Mouse (Mus musculus): ENCODE measurements around the gene Surf2. TPM values are rescaled to one million over a fixed set of nuclear protein-coding genes. Genes with fewer than 3 reads are reported as not detected.
A peak's percentile ranks its signal among the peaks of the same experiment; 100 is the strongest.

Gene Surf2
- total and polyA plus RNA-seq, 3 experiments: 28.7 to 77.1 (median 43.9) TPM

GRCm38 (mm10) chr2:26903311-26903710 is 12.9 kb upstream of the Surf2 start:
- dilution Hi-C loops (cut with MboI; ENCODE audit: extremely low pct_ligation_motif_present, extremely low pct_unique_long_range_greater_than_20kb, low sequenced_read_pairs) (no loop called here), in situ Hi-C loops (cut with MboI; ENCODE audit: low pct_ligation_motif_present, low pct_unique_long_range_greater_than_20kb, low sequenced_read_pairs) (no loop called here)
- Histone ChIP-seq H3K27me3 (replicated peaks) (no peaks in the 10 kb centered on the region), H3K79me2 (replicated peaks; ENCODE audit: control insufficient read depth, extremely low read depth, insufficient read depth, poor library complexity, severe bottlenecking) (peaks cover 41% of the 10 kb centered on the region), H3K36me3 (replicated peaks in 1 of 2; ENCODE audit: control insufficient read depth in 1 of 2, insufficient read depth in 1 of 2, low read length in 1 of 2) (peaks cover 45 to 79% of the 10 kb centered on the region in 2 experiments), H3K9me3 (replicated peaks; ENCODE audit: low read length) (no peaks in the 10 kb centered on the region), H3K4me1 (ENCODE audit: control insufficient read depth in 1 of 2, insufficient read depth in 2 of 2) (peaks cover 16 to 59% of the 10 kb centered on the region in 2 experiments), H3K27ac (ENCODE audit: insufficient read depth, low read depth) (peak overlapping the region; percentile 88), H3K4me2 (ENCODE audit: insufficient read depth, low read depth, poor library complexity, severe bottlenecking) (peak overlapping the region; percentile 71), H3K9ac (ENCODE audit: insufficient read depth, low read depth) (peak overlapping the region; percentile 90), H3K4me3 (replicated peaks in 1 of 3; ENCODE audit: low read depth in 2 of 3, low read length in 2 of 3, poor library complexity in 1 of 3) (peak overlapping the region; percentile 76 to 78 (median 76))
- DNase-seq (ENCODE audit: extremely low read depth): no peak
- no peak for TF ChIP-seq ELF1 (IDR thresholded peaks at IDR 0.05; ENCODE audit: low read depth, low read length)
- TF ChIP-seq POLR2AphosphoS2 (IDR thresholded peaks at IDR 0.05; ENCODE audit: low read depth, low read length): peak; percentile 44; the same call in 1 of the 2 replicates
- no peak for TF ChIP-seq MAZ (IDR thresholded peaks at IDR 0.05; ENCODE audit: low read depth, low read length)
- TF ChIP-seq CHD1 (IDR thresholded peaks at IDR 0.05; ENCODE audit: low read depth, low read length): no peak
- TF ChIP-seq SIN3A (IDR thresholded peaks at IDR 0.05; ENCODE audit: low read length): no peak
- no peak for TF ChIP-seq USF2 (conservative IDR thresholded peaks at IDR 0.05; ENCODE audit: low read depth, low read length)
- no peak for TF ChIP-seq ZNF384 (IDR thresholded peaks at IDR 0.05; ENCODE audit: low read depth, low read length)

- H3K9ac ChIP-seq (ENCODE audit: insufficient read depth, low read depth): no peak overlapping the region
- in situ Hi-C loops (cut with MboI; ENCODE audit: low pct_ligation_motif_present, low pct_unique_long_range_greater_than_20kb, low sequenced_read_pairs): no loop called here
- no peaks in the 10 kb centered on the region for H3K27me3 ChIP-seq (replicated peaks)
Measured at GRCm38 (mm10) chr2:26905936-26906335, 10.2 kb upstream of the Surf2 start.

GRCm38 (mm10) chr2:26906431-26906830 is 9.7 kb upstream of the Surf2 start:
- H3K27ac ChIP-seq (ENCODE audit: insufficient read depth, low read depth): no peak overlapping the region
- H3K36me3 ChIP-seq (replicated peaks in 1 of 2; ENCODE audit: control insufficient read depth in 1 of 2, insufficient read depth in 1 of 2, low read length in 1 of 2): peaks cover 34 to 59% of the 10 kb centered on the region in 2 experiments
- dilution Hi-C loops (cut with MboI; ENCODE audit: extremely low pct_ligation_motif_present, extremely low pct_unique_long_range_greater_than_20kb, low sequenced_read_pairs) (no loop called here), in situ Hi-C loops (cut with MboI; ENCODE audit: low pct_ligation_motif_present, low pct_unique_long_range_greater_than_20kb, low sequenced_read_pairs) (no loop called here)
- no peak overlapping the region for H3K4me3 ChIP-seq (replicated peaks in 1 of 3; ENCODE audit: low read depth in 2 of 3, low read length in 2 of 3, poor library complexity in 1 of 3)
- H3K9ac ChIP-seq (ENCODE audit: insufficient read depth, low read depth): no peak overlapping the region
- no peaks in the 10 kb centered on the region for H3K27me3 ChIP-seq (replicated peaks)
- H3K79me2 ChIP-seq (replicated peaks; ENCODE audit: control insufficient read depth, extremely low read depth, insufficient read depth, poor library complexity, severe bottlenecking): peaks cover 44% of the 10 kb centered on the region
- DNase-seq (ENCODE audit: extremely low read depth): no peak
- TF ChIP-seq EP300 (IDR thresholded peaks at IDR 0.05; ENCODE audit: low read length) (no peak), ZNF384 (IDR thresholded peaks at IDR 0.05; ENCODE audit: low read depth, low read length) (no peak), MEF2A (IDR thresholded peaks at IDR 0.05; ENCODE audit: borderline replicate concordance, low read depth, low read length) (no peak), IRF4 (IDR thresholded peaks at IDR 0.05; ENCODE audit: low read depth, low read length) (no peak), MAFK (IDR thresholded peaks at IDR 0.05; ENCODE audit: insufficient replicate concordance, low read length) (no peak), RAD21 (IDR thresholded peaks at IDR 0.05; ENCODE audit: low read depth, low read length) (no peak), CHD2 (IDR thresholded peaks at IDR 0.05; ENCODE audit: low read length) (no peak), UBTF (IDR thresholded peaks at IDR 0.05; ENCODE audit: low read depth, low read length) (no peak)
- peaks cover 18 to 42% of the 10 kb centered on the region in 2 experiments for H3K4me1 ChIP-seq (ENCODE audit: control insufficient read depth in 1 of 2, insufficient read depth in 2 of 2)
- no peak overlapping the region for H3K4me2 ChIP-seq (ENCODE audit: insufficient read depth, low read depth, poor library complexity, severe bottlenecking)
- H3K9me3 ChIP-seq (replicated peaks; ENCODE audit: low read length): no peaks in the 10 kb centered on the region

More at GRCm38 (mm10) chr2:26905936-26906335, 10.2 kb upstream of the Surf2 start:
- no peak overlapping the region for H3K4me3 ChIP-seq (replicated peaks in 1 of 3; ENCODE audit: low read depth in 2 of 3, low read length in 2 of 3, poor library complexity in 1 of 3)
- no peak for DNase-seq (ENCODE audit: extremely low read depth)
- dilution Hi-C loops (cut with MboI; ENCODE audit: extremely low pct_ligation_motif_present, extremely low pct_unique_long_range_greater_than_20kb, low sequenced_read_pairs): no loop called here
- H3K27ac ChIP-seq (ENCODE audit: insufficient read depth, low read depth): no peak overlapping the region
- peaks cover 33 to 60% of the 10 kb centered on the region in 2 experiments for H3K36me3 ChIP-seq (replicated peaks in 1 of 2; ENCODE audit: control insufficient read depth in 1 of 2, insufficient read depth in 1 of 2, low read length in 1 of 2)
- H3K79me2 ChIP-seq (replicated peaks; ENCODE audit: control insufficient read depth, extremely low read depth, insufficient read depth, poor library complexity, severe bottlenecking): peaks cover 44% of the 10 kb centered on the region
- H3K4me2 ChIP-seq (ENCODE audit: insufficient read depth, low read depth, poor library complexity, severe bottlenecking): no peak overlapping the region
- no peaks in the 10 kb centered on the region for H3K9me3 ChIP-seq (replicated peaks; ENCODE audit: low read length)
- H3K4me1 ChIP-seq (ENCODE audit: control insufficient read depth in 1 of 2, insufficient read depth in 2 of 2): peaks cover 21 to 47% of the 10 kb centered on the region in 2 experiments
- TF ChIP-seq ELF1 (IDR thresholded peaks at IDR 0.05; ENCODE audit: low read depth, low read length) (no peak), MEF2A (IDR thresholded peaks at IDR 0.05; ENCODE audit: borderline replicate concordance, low read depth, low read length) (no peak), MXI1 (IDR thresholded peaks at IDR 0.05; ENCODE audit: low read depth, low read length) (no peak), GABPA (IDR thresholded peaks at IDR 0.05; ENCODE audit: insufficient replicate concordance, low read depth, low read length) (no peak), CHD1 (IDR thresholded peaks at IDR 0.05; ENCODE audit: low read depth, low read length) (no peak), BHLHE40 (IDR thresholded peaks at IDR 0.05; ENCODE audit: low read depth, low read length) (no peak), CTCF (conservative IDR thresholded peaks at IDR 0.05 in 1 of 2, IDR thresholded peaks at IDR 0.05 in 1 of 2; ENCODE audit: low read depth in 2 of 2, low read length in 2 of 2) (no peak), JUND (conservative IDR thresholded peaks at IDR 0.05; ENCODE audit: low read depth, low read length) (no peak), E2F4 (IDR thresholded peaks at IDR 0.05; ENCODE audit: insufficient replicate concordance, low read depth, low read length) (no peak), POLR2AphosphoS2 (IDR thresholded peaks at IDR 0.05; ENCODE audit: low read depth, low read length) (no peak), POLR2A (IDR thresholded peaks at IDR 0.05; ENCODE audit: low read depth, low read length) (no peak), RCOR1 (conservative IDR thresholded peaks at IDR 0.05; ENCODE audit: low read depth, low read length) (no peak), RAD21 (IDR thresholded peaks at IDR 0.05; ENCODE audit: low read depth, low read length) (no peak), ZNF384 (IDR thresholded peaks at IDR 0.05; ENCODE audit: low read depth, low read length) (no peak), EP300 (IDR thresholded peaks at IDR 0.05; ENCODE audit: low read length) (no peak)

Measured in CH12.LX (cell line).